Mouse (Mus musculus) C2C12 (cell line): ENCODE data around the gene Uvrag.

Experiments used
- CEBPB ChIP-seq: IDR thresholded peaks from one replicate; pipeline ENCODE4 v1.6.1; 2011; ENCODE audit warnings: low read depth, mild to moderate bottlenecking, control low read depth, moderate library complexity
- CTCF ChIP-seq: IDR thresholded peaks from one replicate; pipeline ENCODE4 v1.5.1; 2011; ENCODE audit not compliant: control insufficient read depth, insufficient read depth, insufficient read length
- FOSL1 ChIP-seq: IDR thresholded peaks from one replicate; pipeline ENCODE4 v1.8.0; 2011; ENCODE audit warnings: mild to moderate bottlenecking, low read length; ENCODE audit not compliant: poor library complexity, insufficient read depth, severe bottlenecking
- MAX ChIP-seq: IDR thresholded peaks from one replicate; pipeline ENCODE4 v1.6.1; 2011; ENCODE audit warnings: mild to moderate bottlenecking, control low read depth
- MYOD1 ChIP-seq: IDR thresholded peaks from one replicate; pipeline ENCODE4 v1.6.1; 2011; ENCODE audit warnings: low read depth; ENCODE audit not compliant: control insufficient read depth, insufficient read length
- MYOG ChIP-seq: IDR thresholded peaks from one replicate; pipeline ENCODE4 v1.6.1; 2011; ENCODE audit not compliant: control insufficient read depth, insufficient read length; ENCODE audit errors: extremely low read depth
- USF1 ChIP-seq: IDR thresholded peaks from one replicate; pipeline ENCODE4 v1.6.1; 2011; ENCODE audit warnings: low read depth, mild to moderate bottlenecking, control low read depth, moderate library complexity

GRCm38 (mm10) chr7:98861002-98861401, 279.9 kb downstream of the Uvrag start:
- no peak for TF ChIP-seq MAX
- no peak for TF ChIP-seq CTCF
- no peak for TF ChIP-seq MYOD1
- TF ChIP-seq CEBPB: no peak
- no peak for TF ChIP-seq USF1
- TF ChIP-seq MYOG: no peak
- TF ChIP-seq FOSL1: no peak
